Mouse (Mus musculus) kidney, postnatal 4 days (tissue): ENCODE results near the gene Ang.

ENCODE experiments used
- DNase-seq, 2 experiments: peaks; one replicate each; pipeline ENCODE4 v3.0.0; 2021; ENCODE audit warnings: mixed read lengths in 2 of 2

The Ang gene

DNA sequence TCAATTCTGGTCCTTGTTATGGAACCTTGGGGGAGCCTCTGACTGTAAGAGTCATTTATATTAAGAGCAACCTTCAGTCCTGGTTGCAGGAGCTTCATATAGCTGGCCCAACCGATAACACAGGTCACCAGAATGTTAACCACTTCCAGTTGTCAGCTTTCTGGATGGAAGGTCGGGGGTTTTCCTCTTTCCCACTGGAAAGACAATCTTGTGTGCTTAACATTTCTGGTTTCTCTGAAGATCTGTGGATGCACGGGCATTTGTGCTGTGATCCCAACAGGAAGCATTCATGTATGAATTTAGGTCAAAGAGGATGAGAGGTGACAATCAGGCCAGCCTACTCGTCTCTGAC, 38.6 kb downstream of the Ang start:
- DNase-seq: no peak

- no peak for DNase-seq
Observed at GRCm38 (mm10) chr14:51130315-51130940, 39.5 kb downstream of the Ang start.

- DNase-seq: no peak
Observed at GRCm38 (mm10) chr14:51131086-51131815, 40.3 kb downstream of the Ang start.

GRCm38 (mm10) chr14:51132372-51132771, 41.4 kb downstream of the Ang start:
- no peak for DNase-seq

DNA sequence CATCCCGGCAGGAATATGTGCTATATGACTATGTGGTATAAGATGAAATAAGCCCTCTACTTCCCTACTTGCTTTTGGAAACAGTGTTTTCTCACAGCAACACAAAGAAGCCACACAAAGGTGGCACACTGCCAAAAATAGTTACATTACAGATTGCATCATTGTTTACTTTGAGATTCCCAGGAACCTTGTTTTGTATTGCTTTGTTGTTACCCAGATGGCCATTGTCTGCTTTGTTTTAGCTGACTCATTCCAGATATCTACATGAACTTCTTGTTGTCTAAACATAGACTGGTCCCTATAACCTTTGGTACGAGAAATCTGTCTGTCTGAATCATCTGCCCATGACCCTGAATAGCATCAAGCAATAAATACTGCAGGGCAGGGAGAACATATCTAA, 49.4 kb downstream of the Ang start:
- no peak for DNase-seq

GRCm38 (mm10) chr14:51142119-51142518, 51.2 kb downstream of the Ang start:
- no peak for DNase-seq

GRCm38 (mm10) chr14:51142568-51142967, 51.6 kb downstream of the Ang start:
- no peak for DNase-seq

- no peak for DNase-seq
Observed at GRCm38 (mm10) chr14:51143287-51143686, 52.3 kb downstream of the Ang start.

DNA sequence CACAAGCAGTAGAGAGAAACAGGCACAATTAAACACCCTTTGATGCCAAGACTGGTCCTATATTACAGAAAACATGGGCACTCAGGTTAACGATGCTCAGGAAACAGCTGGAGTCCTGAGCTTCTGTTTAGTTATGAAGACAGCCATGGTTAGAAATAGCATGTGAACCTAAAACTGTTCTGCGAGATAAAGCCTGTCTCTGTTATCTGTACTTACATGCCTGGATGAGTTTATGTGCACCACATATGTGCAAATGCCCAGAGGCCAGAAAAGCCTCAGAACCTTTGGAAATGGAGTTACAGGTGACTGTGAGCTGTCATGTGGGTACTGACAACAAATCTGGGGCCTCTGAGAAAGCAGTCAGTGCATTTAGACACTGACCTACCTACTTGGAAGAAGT, 53.0 kb downstream of the Ang start:
- no peak for DNase-seq

DNA sequence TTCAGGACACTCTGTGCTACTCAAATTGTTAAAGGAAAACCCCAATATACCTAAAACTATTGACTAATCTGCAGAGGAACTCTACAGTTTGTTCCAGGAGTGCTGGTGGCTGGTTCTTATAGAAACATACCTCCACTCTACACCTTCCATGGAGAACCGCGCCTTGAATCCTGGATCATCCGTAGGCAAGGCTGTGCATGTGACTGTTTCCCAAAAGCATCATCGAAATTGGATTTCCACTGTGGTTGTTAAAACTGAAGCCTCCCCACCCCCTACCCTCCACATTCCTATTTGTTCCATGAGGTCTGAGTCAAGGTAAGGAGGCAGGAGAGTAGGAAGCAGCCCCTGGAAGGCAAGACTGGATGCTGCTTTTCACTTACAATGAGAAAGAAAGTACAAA, 53.5 kb downstream of the Ang start:
- DNase-seq: no peak

- DNase-seq: no peak
Observed at GRCm38 (mm10) chr14:51145521-51145920, 54.6 kb downstream of the Ang start.

- DNase-seq: no peak
Observed at GRCm38 (mm10) chr14:51146685-51147084, 55.7 kb downstream of the Ang start, which contains the start of gene Rnase1. Rnase1 (minus strand) TSS chr14:51146785.

DNA sequence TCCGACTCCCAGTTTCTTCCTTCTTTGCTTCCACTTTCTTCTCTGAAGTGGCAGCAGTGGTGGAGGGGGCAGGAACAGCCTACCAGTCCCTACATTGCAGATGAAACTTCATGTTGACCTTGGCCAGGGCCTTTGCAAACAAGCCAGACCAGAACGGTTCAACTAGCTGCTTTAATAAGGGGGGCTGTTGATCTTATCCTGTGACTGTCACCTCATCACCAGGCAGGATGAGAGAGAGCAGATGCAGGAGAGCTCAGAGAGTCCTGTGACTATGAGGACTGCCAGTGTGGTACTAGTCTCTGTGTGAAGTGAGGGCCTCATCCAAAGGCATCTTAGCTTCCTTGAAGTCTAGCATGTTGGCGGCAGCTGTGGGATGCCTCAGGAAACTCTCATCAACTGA, 57.1 kb downstream of the Ang start:
- DNase-seq: no peak

DNA sequence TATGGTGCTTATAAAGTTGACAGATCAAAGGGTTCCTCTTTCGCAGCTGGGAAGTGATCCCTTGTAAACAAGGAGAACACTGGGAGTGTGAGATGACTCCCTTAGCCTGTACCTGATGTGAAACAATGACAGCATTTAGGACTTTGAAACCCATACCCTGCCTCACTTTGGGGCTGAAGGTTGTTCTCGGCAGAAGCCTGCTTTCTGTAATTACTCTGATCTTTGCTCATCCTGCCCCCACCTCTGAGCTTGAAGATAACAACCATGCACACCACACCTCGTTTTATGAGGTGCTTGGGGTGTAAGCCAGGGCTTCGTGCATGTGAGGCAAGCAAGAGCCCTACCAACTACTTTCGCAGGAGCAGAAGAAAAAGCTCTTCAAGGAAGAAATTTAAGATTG, 58.2 kb downstream of the Ang start:
- DNase-seq: no peak

- no peak for DNase-seq
Observed at GRCm38 (mm10) chr14:51150206-51150831, 59.4 kb downstream of the Ang start.
